Mouse (Mus musculus) adrenal gland, postnatal 14 days (tissue): ENCODE data around the gene Draxin. TPM values are rescaled to one million over a fixed set of nuclear protein-coding genes. Genes with fewer than 3 reads are reported as not detected.
A peak's percentile ranks its signal among the peaks of the same experiment; 100 is the strongest.
"Not testable (repeated sequence)": the region's sequence is repeated elsewhere in the genome, so short reads cannot be mapped to it uniquely, and the experiment has no call there.

Experiments
- DNase-seq: peaks from one replicate; pipeline ENCODE4 v3.0.0; 2021; ENCODE audit warnings: mixed read lengths
- long read RNA-seq, 2 experiments: library from polyadenylated mRNA; stranded (forward); transcript quantifications; one replicate each; pipeline ENCODE4 v2.0.0; 2021
- total RNA-seq: library from RNA; stranded (reverse); gene quantifications from 2 replicates; pipeline ENCODE4 v1.2.3, GENCODE M21; 2021

Draxin gene
- total RNA-seq: 0.11 and 0.38 TPM in 2 replicates
- long read RNA-seq, experiment 1: 0 reads
- long read RNA-seq, experiment 2: 0 reads

- peak; percentile 69 for DNase-seq
Observed at GRCm38 (mm10) chr4:148130561-148131413, at the start of gene Draxin. Draxin (minus strand) TSS chr4:148130698.

GRCm38 (mm10) chr4:148177716-148178115 is 47.2 kb upstream of the Draxin start:
- DNase-seq: no peak

GRCm38 (mm10) chr4:148176603-148177002 is 46.1 kb upstream of the Draxin start:
- not testable (repeated sequence) for DNase-seq

GRCm38 (mm10) chr4:148174495-148174862 is 44.0 kb upstream of the Draxin start:
- no peak for DNase-seq

GRCm38 (mm10) chr4:148173811-148174494 is 43.5 kb upstream of the Draxin start:
- no peak for DNase-seq

- DNase-seq: no peak
Observed at GRCm38 (mm10) chr4:148171261-148171660, 40.8 kb upstream of the Draxin start.

GRCm38 (mm10) chr4:148170842-148171241 is 40.3 kb upstream of the Draxin start:
- DNase-seq: peak; percentile 67

GRCm38 (mm10) chr4:148169586-148169985 is 39.1 kb upstream of the Draxin start:
- DNase-seq: no peak

- peak; percentile 72 for DNase-seq
Observed at GRCm38 (mm10) chr4:148168287-148168686, 37.8 kb upstream of the Draxin start.

- peak; percentile 85 for DNase-seq
Observed at GRCm38 (mm10) chr4:148166986-148167385, 36.5 kb upstream of the Draxin start.

- no peak for DNase-seq
Observed at GRCm38 (mm10) chr4:148166431-148166830, 35.9 kb upstream of the Draxin start.

GRCm38 (mm10) chr4:148165551-148165950 is 35.1 kb upstream of the Draxin start:
- DNase-seq: no peak

GRCm38 (mm10) chr4:148164461-148164860 is 34.0 kb upstream of the Draxin start:
- no peak for DNase-seq

GRCm38 (mm10) chr4:148164002-148164439 is 33.5 kb upstream of the Draxin start:
- peak; percentile 89 for DNase-seq

GRCm38 (mm10) chr4:148160436-148161390 is 30.2 kb upstream of the Draxin start, which contains the start of the genes Fbxo44 and Fbxo2:
Fbxo44 (minus strand) TSS chr4:148160482.
Fbxo2 (plus strand) TSS chr4:148160621.
- DNase-seq: peak; percentile 57

GRCm38 (mm10) chr4:148159544-148160435 is 29.3 kb upstream of the Draxin start:
- peak; percentile 96 for DNase-seq

GRCm38 (mm10) chr4:148158436-148159348 is 28.2 kb upstream of the Draxin start:
- DNase-seq: no peak

GRCm38 (mm10) chr4:148154982-148155381 is 24.5 kb upstream of the Draxin start:
- peak; percentile 63 for DNase-seq

GRCm38 (mm10) chr4:148154006-148154405 is 23.5 kb upstream of the Draxin start:
- DNase-seq: no peak

GRCm38 (mm10) chr4:148152547-148152946 is 22.0 kb upstream of the Draxin start:
- DNase-seq: no peak
